Mouse (Mus musculus): ENCODE measurements around the gene Hmx1. TPM values are rescaled to one million over a fixed set of nuclear protein-coding genes. Genes with fewer than 3 reads are reported as not detected.

Hmx1 gene
- polyA plus RNA-seq, 1 experiment: not detected

- no peak for DNase-seq (ENCODE audit: low read depth)
These were observed 9.5 kb downstream of the Hmx1 start for GRCm38 (mm10) chr5:35398310-35398910.

DNA sequence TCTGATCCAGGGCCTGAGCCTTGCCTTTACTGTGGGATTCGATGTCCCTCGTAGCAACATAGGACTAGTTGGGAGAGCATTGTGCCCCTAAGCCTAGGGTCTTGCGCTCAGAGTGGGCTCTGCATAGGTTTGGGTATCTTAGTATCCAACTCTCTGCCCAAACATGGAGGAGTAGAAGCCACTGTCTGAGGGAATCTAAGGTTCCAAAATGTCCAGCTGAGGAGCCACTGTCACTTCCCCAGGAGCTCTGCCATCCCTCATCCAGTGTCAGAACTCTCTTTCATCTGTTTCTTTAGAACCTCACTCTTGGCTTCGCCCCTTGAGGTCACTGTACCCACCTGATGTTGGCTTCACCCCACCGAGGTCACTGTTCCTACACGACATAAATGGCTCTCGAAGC, 10.2 kb downstream of the Hmx1 start:
- DNase-seq (ENCODE audit: low read depth): no peak

DNA sequence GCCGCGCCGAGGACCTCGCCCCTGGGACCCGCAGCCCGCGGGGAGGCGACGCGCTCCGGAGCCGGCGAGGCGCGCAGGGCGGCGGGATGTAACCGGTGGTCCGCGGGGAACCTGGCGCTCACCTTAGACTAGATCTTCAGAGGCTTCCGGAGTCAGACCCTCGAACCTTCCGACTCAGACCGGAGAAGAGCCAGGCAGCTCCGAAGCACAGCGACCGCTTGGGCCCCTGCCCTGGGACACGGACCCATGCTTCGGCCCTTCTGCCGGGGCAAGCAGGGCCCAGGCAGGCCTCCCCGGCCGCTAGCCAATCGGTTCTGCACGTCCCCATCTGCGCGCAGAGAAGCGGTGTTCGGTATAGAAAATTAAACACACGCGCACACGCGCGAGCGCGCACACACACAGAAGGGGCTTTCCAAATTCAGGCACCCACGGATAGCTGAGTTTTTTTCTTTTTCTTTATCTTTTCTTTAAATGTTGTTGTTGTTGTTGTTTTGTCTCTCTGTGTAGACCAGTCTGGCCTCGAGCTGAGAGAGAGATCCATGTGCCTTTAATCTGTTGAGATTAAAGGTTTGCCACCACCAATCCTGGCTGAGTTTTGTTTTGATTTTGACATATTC, 10.9 kb downstream of the Hmx1 start:
- DNase-seq (ENCODE audit: low read depth): no peak

GRCm38 (mm10) chr5:35401240-35401639, 12.3 kb downstream of the Hmx1 start:
- no peak for DNase-seq (ENCODE audit: low read depth)

- no peak for DNase-seq (ENCODE audit: low read depth)
These were observed 18.6 kb downstream of the Hmx1 start for GRCm38 (mm10) chr5:35407411-35407930.

GRCm38 (mm10) chr5:35411028-35411427, 22.1 kb downstream of the Hmx1 start:
- DNase-seq (ENCODE audit: low read depth): no peak

DNA sequence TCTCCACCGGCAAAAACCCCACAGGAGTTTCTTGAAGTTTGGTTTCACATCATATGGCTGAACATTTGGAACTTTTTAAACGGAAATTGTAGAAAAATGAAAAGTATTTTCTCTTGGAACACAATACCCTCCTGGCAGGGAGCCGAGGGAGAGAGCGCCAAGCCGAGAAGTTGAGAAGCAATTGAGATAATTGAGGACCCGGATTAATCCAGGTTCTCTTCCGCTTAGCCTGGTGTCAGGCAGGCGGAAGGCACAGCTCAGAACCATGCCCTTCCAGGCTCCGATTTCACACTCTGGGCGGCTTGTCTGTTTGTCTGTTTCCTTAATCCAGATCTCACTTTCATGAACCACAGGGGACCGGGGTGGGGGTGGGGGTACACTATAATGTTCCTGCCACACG, 23.9 kb downstream of the Hmx1 start:
- no peak for DNase-seq (ENCODE audit: low read depth)

- no peak for DNase-seq (ENCODE audit: low read depth)
These were observed 28.8 kb downstream of the Hmx1 start for GRCm38 (mm10) chr5:35417707-35418106.

DNA sequence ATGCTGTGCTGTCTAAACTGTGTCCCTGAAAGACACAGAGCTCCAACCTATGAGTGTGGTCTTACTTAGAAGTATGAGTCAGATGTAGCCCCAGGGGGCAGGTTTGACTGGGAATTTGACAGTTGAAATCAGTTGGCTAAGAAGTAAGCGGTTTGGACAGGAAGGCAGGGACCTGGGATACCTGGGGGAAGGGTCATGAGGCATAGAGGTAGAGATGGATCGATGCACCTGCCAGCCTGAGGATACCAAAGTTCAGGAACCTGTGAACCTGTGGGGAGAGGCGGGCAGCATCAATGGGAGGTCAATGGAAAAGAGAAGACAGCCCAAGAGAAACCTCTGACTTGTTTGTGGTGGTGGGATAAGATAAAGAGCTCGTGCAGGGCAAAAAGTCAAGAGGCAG, 32.7 kb downstream of the Hmx1 start:
- DNase-seq (ENCODE audit: low read depth): no peak

DNA sequence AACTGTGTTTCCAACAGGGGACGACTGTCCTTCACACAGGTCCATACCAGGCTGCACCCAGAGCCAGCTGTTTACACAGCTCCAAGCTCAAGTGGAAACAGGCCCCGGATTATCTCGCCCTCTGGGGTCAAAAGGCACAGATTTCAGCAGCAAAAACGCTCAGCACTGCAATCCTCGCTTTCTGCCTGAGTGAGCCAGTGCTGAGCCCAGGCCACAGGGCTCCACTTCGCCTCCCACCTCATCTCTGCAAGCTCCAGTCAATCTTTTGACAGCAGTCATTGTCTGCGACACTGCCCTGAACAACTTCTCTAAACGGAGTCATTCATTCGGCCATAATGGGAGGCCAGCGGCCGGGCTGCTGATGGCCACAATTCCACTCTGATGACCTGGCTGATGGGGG, 36.3 kb downstream of the Hmx1 start:
- DNase-seq (ENCODE audit: low read depth): no peak

- no peak for DNase-seq (ENCODE audit: low read depth)
These were observed 39.0 kb downstream of the Hmx1 start for GRCm38 (mm10) chr5:35427901-35428300.

DNA sequence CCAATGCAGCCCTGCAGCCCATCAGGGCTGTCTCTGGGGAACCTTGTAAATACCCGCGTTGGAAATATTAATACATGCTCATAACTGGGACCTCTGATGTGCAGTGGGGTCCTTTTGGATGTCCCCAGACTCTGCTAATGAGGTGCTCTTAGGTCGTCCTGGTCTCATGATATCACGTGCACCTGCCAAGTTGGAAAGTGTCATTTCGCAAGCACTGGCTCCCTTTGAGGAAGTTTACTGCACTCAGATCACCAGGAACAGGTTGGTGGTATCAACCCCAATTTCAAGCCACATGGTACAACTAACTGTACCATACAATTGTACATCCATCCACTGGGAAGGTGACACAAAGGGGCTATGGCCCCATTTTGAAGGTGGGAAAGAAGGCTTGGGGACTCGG, 39.5 kb downstream of the Hmx1 start:
- no peak for DNase-seq (ENCODE audit: low read depth)

- DNase-seq (ENCODE audit: low read depth): no peak
These were observed 43.2 kb downstream of the Hmx1 start for GRCm38 (mm10) chr5:35432098-35432497.

DNA sequence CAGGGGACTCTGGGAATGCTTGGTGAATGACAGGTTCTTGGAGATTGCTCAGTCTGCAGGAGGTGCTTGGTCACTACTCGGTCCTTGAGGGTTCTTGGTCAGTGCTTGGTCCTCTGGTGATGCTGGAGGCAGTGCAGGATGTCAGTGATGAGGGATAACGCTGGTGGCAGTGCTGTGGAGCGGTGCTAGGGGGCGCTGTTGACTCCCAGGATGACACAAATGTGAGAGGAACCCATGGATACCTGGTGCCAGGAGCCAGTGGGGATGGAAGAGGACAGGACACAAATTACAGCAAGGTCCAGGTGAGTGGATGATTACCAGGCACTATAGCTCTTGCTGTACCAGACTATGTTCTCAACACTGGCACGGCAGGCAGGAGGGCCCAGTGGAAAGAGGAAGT, 45.1 kb downstream of the Hmx1 start:
- no peak for DNase-seq (ENCODE audit: low read depth)

- no peak for DNase-seq (ENCODE audit: low read depth)
These were observed 45.8 kb downstream of the Hmx1 start for GRCm38 (mm10) chr5:35434703-35435102.

GRCm38 (mm10) chr5:35438805-35439204, 49.9 kb downstream of the Hmx1 start:
- DNase-seq (ENCODE audit: low read depth): no peak

DNA sequence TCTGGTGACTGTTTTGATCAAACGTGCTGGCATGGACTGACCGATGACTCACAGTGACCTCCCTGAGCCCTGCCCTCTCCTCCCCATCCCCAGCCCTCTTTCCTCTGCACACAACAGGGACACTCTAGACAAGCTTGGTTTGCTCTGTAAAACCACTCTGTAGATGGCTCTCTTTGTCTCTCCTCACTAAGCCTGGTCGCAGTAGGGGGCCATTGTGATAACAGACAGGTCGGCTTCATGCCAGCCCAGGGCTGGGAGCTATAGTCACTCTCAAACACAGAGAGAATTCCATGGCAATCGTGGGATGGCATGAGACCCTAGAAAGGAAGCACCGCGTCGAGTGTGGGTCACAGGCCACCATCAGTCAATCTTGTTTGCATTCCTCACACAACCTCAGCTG, 51.6 kb downstream of the Hmx1 start:
- no peak for DNase-seq (ENCODE audit: low read depth)

DNA sequence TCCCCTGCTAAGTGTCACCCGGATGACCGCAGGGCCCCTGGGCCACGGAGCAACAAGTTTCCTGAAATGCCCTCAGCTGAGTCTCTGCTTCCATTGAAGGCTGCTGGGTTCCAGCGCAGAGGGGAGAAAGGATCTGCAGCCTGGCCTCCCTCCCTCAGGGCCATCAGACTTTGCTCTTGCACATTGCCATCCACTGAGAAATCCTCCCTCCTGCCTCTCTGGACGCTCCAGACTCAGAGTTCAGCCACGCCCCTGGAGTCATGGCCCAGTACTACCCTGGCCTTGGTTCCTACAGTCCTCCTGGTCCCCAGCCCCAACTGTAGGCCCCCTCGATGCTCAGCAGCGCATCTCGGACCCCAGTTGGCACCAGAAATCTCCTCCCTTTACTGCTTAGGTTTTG, 52.5 kb downstream of the Hmx1 start:
- DNase-seq (ENCODE audit: low read depth): no peak

- DNase-seq (ENCODE audit: low read depth): no peak
These were observed 55.8 kb downstream of the Hmx1 start for GRCm38 (mm10) chr5:35444731-35445130.

DNA sequence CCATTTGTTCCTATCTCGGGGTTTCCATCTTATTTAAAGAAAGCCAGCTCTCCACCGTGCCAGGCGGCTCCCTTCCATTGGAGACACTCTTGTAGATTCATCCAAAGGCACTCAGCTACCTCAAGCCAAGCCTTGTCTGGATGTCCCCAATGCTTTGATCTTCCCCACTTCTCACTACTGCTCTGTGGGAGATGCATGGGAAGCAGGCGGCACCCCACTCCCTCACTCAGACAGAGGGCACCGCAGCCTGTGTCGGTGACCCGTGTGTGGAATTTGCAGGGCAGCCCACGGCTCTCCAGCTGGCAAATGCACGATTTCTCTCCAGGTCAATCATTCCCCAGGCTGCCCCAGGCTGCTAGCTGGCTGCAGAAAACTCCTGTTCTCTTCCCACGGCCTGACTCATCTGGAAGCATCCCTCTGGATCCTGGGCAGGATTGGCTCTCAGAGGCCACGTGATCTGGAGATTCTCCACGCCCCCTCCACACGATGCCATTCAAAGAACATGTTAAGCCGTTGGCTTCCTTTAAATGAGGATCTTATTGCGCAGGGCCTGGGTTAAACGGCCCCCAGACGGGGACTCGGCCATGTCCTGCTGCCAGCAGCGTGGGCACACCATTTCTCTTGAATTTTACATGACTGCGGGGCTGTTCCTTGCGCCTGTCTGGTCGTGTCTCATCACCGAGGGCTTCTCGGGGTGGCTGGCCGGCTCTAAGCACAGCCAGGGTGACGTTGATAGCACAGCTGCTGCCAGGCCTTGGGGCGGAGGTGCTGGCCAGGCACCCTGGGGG, 58.9 kb downstream of the Hmx1 start:
- DNase-seq (ENCODE audit: low read depth): peak; percentile 44

All from gonadal fat pad, adult 2 months (tissue).